Mouse (Mus musculus): ENCODE measurements around the gene F12. TPM values are rescaled to one million over a fixed set of nuclear protein-coding genes. Genes with fewer than 3 reads are reported as not detected.

The F12 gene
- polyA plus RNA-seq, 1 experiment from 2014 or later, result 2.1 TPM

- no peak overlapping the region for H3K27ac ChIP-seq
- peaks cover 13% of the 10 kb centered on the region for H3K36me3 ChIP-seq
- peaks cover 30% of the 10 kb centered on the region for H3K4me1 ChIP-seq
- H3K27me3 ChIP-seq, result 0 out of 2 replicates have a peak, but pooled peaks cover 8% of the 10 kb centered on the region
- no peaks in the 10 kb centered on the region for H3K9me3 ChIP-seq (replicated peaks)
- ATAC-seq (replicated peaks; ENCODE audit: low FRiP score), result no peak
- H3K4me2 ChIP-seq, result no peak overlapping the region
- no peak overlapping the region for H3K4me3 ChIP-seq (replicated peaks)
- no peak overlapping the region for H3K9ac ChIP-seq
- WGBS, result 82% methylated on average over 5 of the region's 5 CpGs
These were observed 39.3 kb upstream of the F12 start for GRCm38 (mm10) chr13:55465830-55466440.

- Histone ChIP-seq H3K4me3 (replicated peaks) (peak overlapping the region; percentile 70), H3K27me3 (0 out of 2 replicates have a peak, but pooled peaks cover 3% of the 10 kb centered on the region), H3K36me3 (peaks cover 20% of the 10 kb centered on the region), H3K27ac (no peak overlapping the region), H3K4me1 (peaks cover 23% of the 10 kb centered on the region), H3K9me3 (replicated peaks) (no peaks in the 10 kb centered on the region), H3K9ac (peak overlapping the region; percentile 70; the same call in 1 of the 2 replicates), H3K4me2 (peak overlapping the region; percentile 98)
- ATAC-seq (replicated peaks; ENCODE audit: low FRiP score), result no peak
- WGBS, result 14% methylated on average over 3 of the region's 3 CpGs
These were observed 38.6 kb upstream of the F12 start for GRCm38 (mm10) chr13:55465184-55465583.

GRCm38 (mm10) chr13:55464027-55464884, 37.7 kb upstream of the F12 start, which contains the start of gene Prr7:
TSS of gene Prr7 (plus strand) at chr13:55464267.
- H3K4me3 ChIP-seq (replicated peaks), result peak within 1 kb of the TSS; percentile 70
- peak; percentile 68 for ATAC-seq (replicated peaks; ENCODE audit: low FRiP score)
- no peaks in the 10 kb centered on the region for H3K27me3 ChIP-seq
- peak within 1 kb of the TSS; percentile 70 for H3K9ac ChIP-seq
- H3K27ac ChIP-seq, result peak within 1 kb of the TSS; percentile 69
- WGBS, result under 1% methylated on average over 79 of the region's 84 CpGs
- H3K4me1 ChIP-seq, result peaks cover 23% of the 10 kb centered on the region
- H3K9me3 ChIP-seq (replicated peaks), result no peaks in the 10 kb centered on the region
- peaks cover 30% of the 10 kb centered on the region for H3K36me3 ChIP-seq
- peak within 1 kb of the TSS; percentile 98 for H3K4me2 ChIP-seq

- Histone ChIP-seq H3K4me1 (peaks cover 23% of the 10 kb centered on the region), H3K27ac (peak overlapping the region; percentile 69; the same call in 1 of the 2 replicates), H3K9ac (peak overlapping the region; percentile 70), H3K27me3 (no peaks in the 10 kb centered on the region), H3K36me3 (peaks cover 37% of the 10 kb centered on the region), H3K9me3 (replicated peaks) (no peaks in the 10 kb centered on the region), H3K4me3 (replicated peaks) (peak overlapping the region; percentile 70), H3K4me2 (peak overlapping the region; percentile 98)
- no peak for ATAC-seq (replicated peaks; ENCODE audit: low FRiP score)
- 6% methylated on average over 14 of the region's 14 CpGs for WGBS
These were observed 36.9 kb upstream of the F12 start for GRCm38 (mm10) chr13:55463399-55464026.

GRCm38 (mm10) chr13:55462965-55463364, 36.4 kb upstream of the F12 start:
- Histone ChIP-seq H3K27ac (no peak overlapping the region), H3K4me2 (0 out of 2 replicates have a peak overlapping the region, but pooled peaks have one; percentile 98), H3K27me3 (no peaks in the 10 kb centered on the region), H3K4me1 (peaks cover 23% of the 10 kb centered on the region), H3K36me3 (peaks cover 43% of the 10 kb centered on the region), H3K9ac (no peak overlapping the region), H3K9me3 (replicated peaks) (no peaks in the 10 kb centered on the region), H3K4me3 (replicated peaks) (no peak overlapping the region)
- ATAC-seq (replicated peaks; ENCODE audit: low FRiP score), result no peak
- 45% methylated on average over 2 of the region's 2 CpGs for whole genome bisulfite sequencing

GRCm38 (mm10) chr13:55451785-55452549, 25.4 kb upstream of the F12 start:
- 96% methylated on average over 16 of the region's 16 CpGs for WGBS
- Histone ChIP-seq H3K4me1 (peaks cover 16% of the 10 kb centered on the region), H3K36me3 (peaks cover 81% of the 10 kb centered on the region), H3K9ac (no peak overlapping the region), H3K4me2 (no peak overlapping the region), H3K9me3 (replicated peaks) (no peaks in the 10 kb centered on the region), H3K4me3 (replicated peaks) (no peak overlapping the region), H3K27ac (no peak overlapping the region), H3K27me3 (no peaks in the 10 kb centered on the region)
- no peak for ATAC-seq (replicated peaks; ENCODE audit: low FRiP score)

- WGBS, result 91% methylated on average over 10 of the region's 10 CpGs
- Histone ChIP-seq H3K9me3 (replicated peaks) (no peaks in the 10 kb centered on the region), H3K36me3 (peaks cover 74% of the 10 kb centered on the region), H3K4me3 (replicated peaks) (no peak overlapping the region), H3K27ac (no peak overlapping the region), H3K4me1 (peaks cover 23% of the 10 kb centered on the region), H3K27me3 (no peaks in the 10 kb centered on the region), H3K9ac (no peak overlapping the region), H3K4me2 (no peak overlapping the region)
- no peak for ATAC-seq (replicated peaks; ENCODE audit: low FRiP score)
These were observed 24.7 kb upstream of the F12 start for GRCm38 (mm10) chr13:55451296-55451695.

GRCm38 (mm10) chr13:55450511-55450980, 24.0 kb upstream of the F12 start:
- no peak overlapping the region for H3K27ac ChIP-seq
- 92% methylated on average over 11 of the region's 11 CpGs for WGBS
- no peak for ATAC-seq (replicated peaks; ENCODE audit: low FRiP score)
- peaks cover 67% of the 10 kb centered on the region for H3K36me3 ChIP-seq
- no peak overlapping the region for H3K4me2 ChIP-seq
- no peak overlapping the region for H3K9ac ChIP-seq
- H3K4me1 ChIP-seq, result peaks cover 29% of the 10 kb centered on the region
- no peaks in the 10 kb centered on the region for H3K27me3 ChIP-seq
- no peaks in the 10 kb centered on the region for H3K9me3 ChIP-seq (replicated peaks)
- H3K4me3 ChIP-seq (replicated peaks), result no peak overlapping the region

- Histone ChIP-seq H3K9ac (no peak overlapping the region), H3K4me1 (peaks cover 29% of the 10 kb centered on the region), H3K4me3 (replicated peaks) (no peak overlapping the region), H3K27me3 (no peaks in the 10 kb centered on the region), H3K27ac (no peak overlapping the region), H3K9me3 (replicated peaks) (no peaks in the 10 kb centered on the region), H3K36me3 (peaks cover 60% of the 10 kb centered on the region), H3K4me2 (no peak overlapping the region)
- ATAC-seq (replicated peaks; ENCODE audit: low FRiP score), result no peak
- 91% methylated on average over 17 of the region's 17 CpGs for whole genome bisulfite sequencing
These were observed 23.3 kb upstream of the F12 start for GRCm38 (mm10) chr13:55449679-55450441.

GRCm38 (mm10) chr13:55449205-55449604, 22.6 kb upstream of the F12 start:
- no peak for ATAC-seq (replicated peaks; ENCODE audit: low FRiP score)
- 92% methylated on average over 9 of the region's 9 CpGs for WGBS
- Histone ChIP-seq H3K27ac (no peak overlapping the region), H3K4me2 (no peak overlapping the region), H3K4me3 (replicated peaks) (no peak overlapping the region), H3K9me3 (replicated peaks) (no peaks in the 10 kb centered on the region), H3K4me1 (peaks cover 29% of the 10 kb centered on the region), H3K27me3 (no peaks in the 10 kb centered on the region), H3K36me3 (peaks cover 53% of the 10 kb centered on the region), H3K9ac (no peak overlapping the region)

- no peaks in the 10 kb centered on the region for H3K27me3 ChIP-seq
- no peak for ATAC-seq (replicated peaks; ENCODE audit: low FRiP score)
- H3K4me2 ChIP-seq, result no peak overlapping the region
- peaks cover 43% of the 10 kb centered on the region for H3K36me3 ChIP-seq
- WGBS, result 90% methylated on average over 5 of the region's 5 CpGs
- peaks cover 36% of the 10 kb centered on the region for H3K4me1 ChIP-seq
- H3K4me3 ChIP-seq (replicated peaks), result no peak overlapping the region
- no peaks in the 10 kb centered on the region for H3K9me3 ChIP-seq (replicated peaks)
- no peak overlapping the region for H3K9ac ChIP-seq
- H3K27ac ChIP-seq, result no peak overlapping the region
These were observed 21.5 kb upstream of the F12 start for GRCm38 (mm10) chr13:55448131-55448530.
